Mouse (Mus musculus) E14TG2a.4 (cell line): ENCODE measurements around the gene Pvalb.

Experiments used
- CTCF ChIP-seq: conservative IDR thresholded peaks from 2 replicates; pipeline ENCODE4 v1.5.1; 2014; ENCODE audit warnings: low read length
- NANOG ChIP-seq: IDR thresholded peaks from 2 replicates; pipeline ENCODE4 v1.6.1; 2014; ENCODE audit warnings: borderline replicate concordance, low read length, mixed read lengths
- POU5F1 ChIP-seq: IDR thresholded peaks from 2 replicates; pipeline ENCODE4 v1.6.1; 2014; ENCODE audit warnings: low read length, borderline replicate concordance

DNA sequence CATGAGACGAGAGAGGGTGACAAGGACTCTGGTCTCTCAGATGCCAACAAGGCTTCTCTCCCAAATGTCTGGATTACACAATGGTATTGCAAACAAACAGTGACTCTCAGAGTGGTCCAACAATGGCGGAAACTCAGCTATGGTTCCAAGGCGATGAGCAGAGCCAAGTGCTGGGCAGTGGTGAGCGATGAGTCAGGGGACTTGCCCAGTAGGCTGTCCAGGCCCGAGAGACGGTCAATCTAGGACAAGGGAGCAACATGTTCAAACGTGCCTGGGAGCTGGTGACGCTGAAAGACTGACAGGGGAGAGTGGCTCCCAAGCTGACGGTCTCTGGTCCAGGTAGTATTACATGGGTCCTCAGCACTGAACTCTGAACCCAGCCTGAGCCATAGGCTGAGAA lies 9.1 kb upstream of the Pvalb start:
- TF ChIP-seq CTCF (no peak), POU5F1 (no peak), NANOG (no peak)
